Mouse (Mus musculus): ENCODE results near the gene Fbxo22. TPM values are rescaled to one million over a fixed set of nuclear protein-coding genes. Genes with fewer than 3 reads are reported as not detected.

The Fbxo22 gene
- 10 to 100 TPM; 38.7 to 44.2 TPM for total RNA-seq (2021)

- intact Hi-C loops (cut with DNase I) = loop anchor here (2.0 kb wide), 1 partner anchor 58 kb away; no protein-coding TSS in a partner anchor
- peak; percentile 84 to 88 for DNase-seq (ENCODE audit: low spot score in 2 of 2)
These were observed at the start of gene Fbxo22 for GRCm38 (mm10) chr9:55208790-55209481. Gene Fbxo22, plus strand, starts transcription at chr9:55208925.

GRCm38 (mm10) chr9:55170655-55171412 lies 37.9 kb upstream of the Fbxo22 start:
- peak in 1 of 2 experiments; percentile 40 for DNase-seq (ENCODE audit: low spot score in 2 of 2)
- intact Hi-C loops (cut with DNase I) = no loop called here

DNA sequence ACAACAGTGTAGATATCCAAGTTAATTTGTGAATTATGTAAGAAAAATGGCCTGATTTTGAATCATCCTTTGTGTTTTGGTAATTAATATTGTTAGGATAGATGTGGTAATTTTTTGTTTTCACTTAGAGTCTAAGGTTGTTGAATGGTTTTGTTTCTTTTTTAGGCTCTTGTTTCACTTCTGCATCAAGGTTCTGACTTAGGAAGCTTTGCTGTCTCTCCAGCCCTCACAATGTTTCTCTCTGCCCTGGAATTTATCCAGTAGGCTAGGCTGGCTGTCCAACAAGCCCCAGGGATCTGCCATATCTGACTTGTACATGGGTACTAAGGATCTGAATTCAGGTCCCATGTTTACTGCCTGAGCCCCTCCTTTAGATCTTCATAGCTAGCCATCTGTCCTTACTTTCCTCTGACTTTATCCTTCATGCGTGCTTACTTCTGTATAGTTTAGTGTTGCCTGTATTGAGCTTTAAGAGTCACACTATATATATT lies 36.5 kb upstream of the Fbxo22 start:
- intact Hi-C loops (cut with DNase I) = no loop called here
- no peak for DNase-seq (ENCODE audit: low spot score in 2 of 2)

DNA sequence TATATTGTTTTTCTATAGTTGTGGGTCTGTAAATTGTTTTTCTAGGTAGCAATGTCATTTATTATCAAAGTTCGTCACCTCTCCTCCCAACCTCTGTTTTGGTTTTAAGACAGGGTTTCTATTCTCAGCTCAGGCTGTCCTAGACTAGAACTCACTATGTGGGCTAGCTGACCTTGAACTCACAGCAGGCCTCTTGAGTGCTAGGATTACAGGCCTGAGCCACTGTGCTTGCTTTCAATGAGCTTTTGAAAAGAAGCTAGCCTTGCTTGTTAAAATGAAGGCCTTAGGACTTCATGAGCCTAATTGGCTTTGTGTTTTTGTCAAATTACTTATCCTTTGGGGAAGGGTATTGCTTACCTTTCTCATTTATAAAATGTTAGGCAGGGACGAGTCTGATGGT lies 34.5 kb upstream of the Fbxo22 start:
- intact Hi-C loops (cut with DNase I) = no loop called here
- no peak for DNase-seq (ENCODE audit: low spot score in 2 of 2)

- DNase-seq (ENCODE audit: low spot score in 2 of 2) = no peak
- intact Hi-C loops (cut with DNase I) = no loop called here
These were observed 12.8 kb upstream of the Fbxo22 start for GRCm38 (mm10) chr9:55195876-55196275.

- DNase-seq (ENCODE audit: low spot score in 2 of 2) = peak in 1 of 2 experiments; percentile 33
- intact Hi-C loops (cut with DNase I) = no loop called here
These were observed 10.5 kb upstream of the Fbxo22 start for GRCm38 (mm10) chr9:55198260-55198659.

GRCm38 (mm10) chr9:55199348-55199747 lies 9.4 kb upstream of the Fbxo22 start:
- intact Hi-C loops (cut with DNase I) = no loop called here
- DNase-seq (ENCODE audit: low spot score in 2 of 2) = peak; percentile 28 to 82

DNA sequence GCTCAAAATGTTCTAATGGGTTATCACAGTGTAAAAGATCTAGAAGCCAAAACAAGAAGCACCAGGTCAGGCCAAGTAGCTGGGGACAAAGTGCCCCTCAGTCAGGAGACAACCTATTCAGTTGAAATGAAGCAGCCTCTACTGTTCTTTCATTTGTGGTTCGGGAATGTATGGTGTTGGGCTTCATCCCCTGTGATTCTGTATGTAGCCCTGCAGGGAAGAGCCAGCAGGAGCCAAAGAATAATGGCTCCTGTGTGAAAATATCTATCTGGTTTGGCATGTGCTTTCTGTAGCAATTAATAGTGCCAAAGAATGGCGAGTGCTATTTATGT lies 301 bp upstream of the Fbxo22 start:
- DNase-seq (ENCODE audit: low spot score in 2 of 2) = no peak
- intact Hi-C loops (cut with DNase I) = loop anchor here (2.0 kb wide), 1 partner anchor 58 kb away; no protein-coding TSS in a partner anchor

GRCm38 (mm10) chr9:55211611-55212010 lies 2.9 kb downstream of the Fbxo22 start:
- no peak for DNase-seq (ENCODE audit: low spot score in 2 of 2)
- intact Hi-C loops (cut with DNase I) = no loop called here

DNA sequence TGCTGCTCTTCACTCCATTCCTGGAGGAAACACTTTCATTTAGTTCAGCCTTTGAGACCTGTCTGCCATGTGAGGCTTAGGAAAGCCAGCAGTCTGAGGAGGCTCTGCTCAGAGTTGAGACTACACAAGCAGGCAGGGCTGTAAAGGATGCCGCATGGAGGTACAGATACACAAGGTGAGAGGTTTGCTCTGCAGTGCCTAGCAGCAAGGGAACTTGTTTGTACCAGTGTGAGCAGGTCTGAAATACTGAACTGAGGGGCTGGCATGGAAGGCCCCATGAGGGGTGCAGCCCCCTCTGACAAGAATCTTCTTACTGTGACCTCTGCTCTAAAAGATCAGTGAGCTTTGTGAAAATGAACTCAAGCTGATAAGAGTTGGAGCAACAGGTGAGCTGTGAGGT lies 4.7 kb downstream of the Fbxo22 start:
- intact Hi-C loops (cut with DNase I) = no loop called here
- no peak for DNase-seq (ENCODE audit: low spot score in 2 of 2)

- no peak for DNase-seq (ENCODE audit: low spot score in 2 of 2)
- intact Hi-C loops (cut with DNase I) = no loop called here
These were observed 6.3 kb downstream of the Fbxo22 start for GRCm38 (mm10) chr9:55215056-55215455.

DNA sequence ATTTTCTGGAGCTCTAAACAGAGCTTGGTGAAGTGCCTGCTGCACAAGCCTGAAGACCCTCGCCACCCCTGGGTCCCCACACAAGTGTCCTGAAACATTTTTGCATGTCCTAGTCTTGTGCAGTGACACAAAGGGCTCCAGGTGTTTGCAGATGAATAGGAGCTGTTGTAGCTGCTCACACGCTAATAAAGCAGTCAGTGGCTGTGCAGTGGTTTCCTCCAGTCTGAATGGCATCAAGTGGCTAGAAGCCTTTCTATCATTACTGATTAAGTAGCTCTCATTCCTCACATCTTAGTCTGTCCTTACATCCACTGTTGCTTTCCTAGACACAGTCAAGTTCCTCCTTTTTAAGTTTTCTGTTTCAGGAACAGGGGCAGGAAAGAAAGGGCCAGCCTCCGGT lies 6.9 kb downstream of the Fbxo22 start:
- intact Hi-C loops (cut with DNase I) = no loop called here
- no peak for DNase-seq (ENCODE audit: low spot score in 2 of 2)

GRCm38 (mm10) chr9:55216078-55216477 lies 7.4 kb downstream of the Fbxo22 start:
- no peak for DNase-seq (ENCODE audit: low spot score in 2 of 2)
- intact Hi-C loops (cut with DNase I) = no loop called here

GRCm38 (mm10) chr9:55217381-55217780 lies 8.7 kb downstream of the Fbxo22 start:
- intact Hi-C loops (cut with DNase I) = no loop called here
- no peak for DNase-seq (ENCODE audit: low spot score in 2 of 2)

- intact Hi-C loops (cut with DNase I) = no loop called here
- DNase-seq (ENCODE audit: low spot score in 2 of 2) = no peak
These were observed 16.5 kb downstream of the Fbxo22 start for GRCm38 (mm10) chr9:55225165-55225737.

- peak; percentile 68 to 75 for DNase-seq (ENCODE audit: low spot score in 2 of 2)
- intact Hi-C loops (cut with DNase I) = no loop called here
These were observed 17.5 kb downstream of the Fbxo22 start for GRCm38 (mm10) chr9:55226251-55226650.

- intact Hi-C loops (cut with DNase I) = no loop called here
- DNase-seq (ENCODE audit: low spot score in 2 of 2) = no peak
These were observed 19.4 kb downstream of the Fbxo22 start for GRCm38 (mm10) chr9:55228149-55228548.

DNA sequence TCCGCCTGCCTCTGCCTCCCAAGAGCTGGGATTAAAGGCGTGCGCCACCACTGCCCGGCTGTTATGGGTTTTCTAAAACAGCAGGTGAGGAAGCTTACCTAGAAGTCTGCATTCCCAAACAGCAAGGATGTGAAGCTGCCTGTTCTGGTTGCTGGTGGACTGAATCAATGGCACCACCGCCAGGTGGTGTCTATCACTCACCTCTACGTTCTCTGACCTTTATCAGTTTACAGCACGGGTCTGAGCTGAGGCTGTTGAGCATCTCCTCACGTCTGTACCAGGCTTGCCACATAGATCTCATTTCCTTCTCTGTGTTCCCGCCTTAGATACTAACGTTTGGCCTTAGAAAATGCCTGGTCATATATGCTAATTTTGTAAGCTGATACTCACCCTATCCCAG lies 20.3 kb downstream of the Fbxo22 start:
- DNase-seq (ENCODE audit: low spot score in 2 of 2) = no peak
- intact Hi-C loops (cut with DNase I) = no loop called here

DNA sequence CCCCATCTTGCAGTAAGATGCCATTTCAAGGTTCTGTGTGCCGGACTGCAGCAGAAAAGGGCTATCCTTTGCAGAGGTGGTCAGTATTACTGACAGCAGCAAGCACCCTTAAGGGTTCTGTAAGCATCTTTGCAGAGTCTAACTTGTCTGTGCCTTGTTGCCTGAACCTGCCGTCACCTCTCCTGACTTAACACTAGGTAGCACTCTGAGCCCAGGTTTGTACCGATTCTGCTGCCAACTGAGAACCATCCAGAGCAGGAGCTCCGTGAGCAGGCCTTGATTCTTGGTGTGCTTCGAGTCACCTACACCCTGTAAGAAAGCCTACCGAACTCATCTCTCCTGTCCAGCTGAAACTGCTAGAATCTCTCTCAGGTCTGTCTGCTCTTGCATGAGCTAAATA lies 22.8 kb downstream of the Fbxo22 start:
- intact Hi-C loops (cut with DNase I) = loop anchor here (5.0 kb wide), 2 partner anchors 81 to 161 kb away; no protein-coding TSS in a partner anchor
- no peak for DNase-seq (ENCODE audit: low spot score in 2 of 2)

DNA sequence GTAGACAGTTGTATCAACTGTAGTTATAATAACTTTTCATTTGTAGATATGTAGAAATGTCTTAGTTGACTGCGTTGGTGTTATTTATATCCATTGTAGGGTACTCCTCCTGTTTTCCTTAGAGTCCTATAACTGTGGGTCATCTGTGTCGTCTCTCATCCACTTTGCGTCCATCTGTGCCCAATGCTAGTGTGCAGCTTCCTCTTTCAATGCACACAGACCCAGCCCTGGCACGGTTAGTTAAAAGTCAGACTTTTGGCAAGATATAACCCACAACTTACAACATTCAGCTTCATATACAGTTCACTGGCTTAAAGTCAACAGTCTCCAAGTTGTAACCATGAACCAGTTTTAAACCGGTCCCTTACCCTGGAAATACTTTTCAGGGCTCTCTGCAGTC lies 23.4 kb downstream of the Fbxo22 start:
- intact Hi-C loops (cut with DNase I) = loop anchor here (5.0 kb wide), 2 partner anchors 80 to 160 kb away; no protein-coding TSS in a partner anchor
- DNase-seq (ENCODE audit: low spot score in 2 of 2) = no peak

Data from left cerebral cortex, postnatal 25 days (tissue).